Mouse (Mus musculus): Measurements from ENCODE around the gene Psmb9. TPM values are rescaled to one million over a fixed set of nuclear protein-coding genes. Genes with fewer than 3 reads are reported as not detected.

Psmb9 gene
- polyA plus RNA-seq, 1 experiment from 2014 or later: 0.63 TPM

- Histone ChIP-seq H3K27ac (ENCODE audit: low read depth, low read length) (no peak overlapping the region), H3K9me3 (ENCODE audit: control insufficient read depth, low read length) (no peaks in the 10 kb centered on the region), H3K4me3 (ENCODE audit: low read depth, low read length) (no peak overlapping the region), H3K4me2 (ENCODE audit: low read depth, low read length) (no peak overlapping the region), H3K9ac (replicated peaks; ENCODE audit: low read depth, low read length) (no peak overlapping the region), H3K36me3 (ENCODE audit: control insufficient read depth, insufficient read depth, low read length) (no peaks in the 10 kb centered on the region), H3K27me3 (ENCODE audit: control insufficient read depth, insufficient read depth, low read length) (peaks cover 25% of the 10 kb centered on the region), H3K4me1 (ENCODE audit: control insufficient read depth, insufficient read depth, low read length) (0 out of 2 replicates have a peak, but pooled peaks cover 2% of the 10 kb centered on the region)
- no peak for ATAC-seq (ENCODE audit: low read depth)
- WGBS: 86% methylated on average over 4 of the region's 4 CpGs
These were observed 15.3 kb upstream of the Psmb9 start for GRCm38 (mm10) chr17:34202760-34203442.

- Histone ChIP-seq H3K4me1 (ENCODE audit: control insufficient read depth, insufficient read depth, low read length) (0 out of 2 replicates have a peak, but pooled peaks cover 4% of the 10 kb centered on the region), H3K4me2 (ENCODE audit: low read depth, low read length) (no peak overlapping the region), H3K4me3 (ENCODE audit: low read depth, low read length) (no peak overlapping the region), H3K36me3 (ENCODE audit: control insufficient read depth, insufficient read depth, low read length) (no peaks in the 10 kb centered on the region), H3K27ac (ENCODE audit: low read depth, low read length) (no peak overlapping the region), H3K9me3 (ENCODE audit: control insufficient read depth, low read length) (no peaks in the 10 kb centered on the region), H3K27me3 (ENCODE audit: control insufficient read depth, insufficient read depth, low read length) (peaks cover 29% of the 10 kb centered on the region), H3K9ac (replicated peaks; ENCODE audit: low read depth, low read length) (no peak overlapping the region)
- no peak for ATAC-seq (ENCODE audit: low read depth)
- WGBS: 74% methylated on average over 7 of the region's 7 CpGs
These were observed 14.0 kb upstream of the Psmb9 start for GRCm38 (mm10) chr17:34201506-34202055.

GRCm38 (mm10) chr17:34200772-34201505 lies 13.4 kb upstream of the Psmb9 start:
- Histone ChIP-seq H3K9ac (replicated peaks; ENCODE audit: low read depth, low read length) (no peak overlapping the region), H3K4me2 (ENCODE audit: low read depth, low read length) (no peak overlapping the region), H3K9me3 (ENCODE audit: control insufficient read depth, low read length) (no peaks in the 10 kb centered on the region), H3K4me1 (ENCODE audit: control insufficient read depth, insufficient read depth, low read length) (0 out of 2 replicates have a peak, but pooled peaks cover 4% of the 10 kb centered on the region), H3K36me3 (ENCODE audit: control insufficient read depth, insufficient read depth, low read length) (no peaks in the 10 kb centered on the region), H3K4me3 (ENCODE audit: low read depth, low read length) (no peak overlapping the region), H3K27me3 (ENCODE audit: control insufficient read depth, insufficient read depth, low read length) (peaks cover 35% of the 10 kb centered on the region), H3K27ac (ENCODE audit: low read depth, low read length) (no peak overlapping the region)
- WGBS: 85% methylated on average over 16 of the region's 16 CpGs
- ATAC-seq (ENCODE audit: low read depth): no peak

- no peak overlapping the region for H3K4me2 ChIP-seq (ENCODE audit: low read depth, low read length)
- no peaks in the 10 kb centered on the region for H3K36me3 ChIP-seq (ENCODE audit: control insufficient read depth, insufficient read depth, low read length)
- H3K9ac ChIP-seq (replicated peaks; ENCODE audit: low read depth, low read length): no peak overlapping the region
- WGBS: 89% methylated on average over 10 of the region's 10 CpGs
- ATAC-seq (ENCODE audit: low read depth): no peak
- H3K9me3 ChIP-seq (ENCODE audit: control insufficient read depth, low read length): no peaks in the 10 kb centered on the region
- peaks cover 34% of the 10 kb centered on the region for H3K27me3 ChIP-seq (ENCODE audit: control insufficient read depth, insufficient read depth, low read length)
- no peak overlapping the region for H3K4me3 ChIP-seq (ENCODE audit: low read depth, low read length)
- no peak overlapping the region for H3K27ac ChIP-seq (ENCODE audit: low read depth, low read length)
- 0 out of 2 replicates have a peak, but pooled peaks cover 4% of the 10 kb centered on the region for H3K4me1 ChIP-seq (ENCODE audit: control insufficient read depth, insufficient read depth, low read length)
These were observed 12.5 kb upstream of the Psmb9 start for GRCm38 (mm10) chr17:34200047-34200446.

- H3K36me3 ChIP-seq (ENCODE audit: control insufficient read depth, insufficient read depth, low read length): no peaks in the 10 kb centered on the region
- no peaks in the 10 kb centered on the region for H3K9me3 ChIP-seq (ENCODE audit: control insufficient read depth, low read length)
- 0 out of 2 replicates have a peak, but pooled peaks cover 4% of the 10 kb centered on the region for H3K4me1 ChIP-seq (ENCODE audit: control insufficient read depth, insufficient read depth, low read length)
- H3K9ac ChIP-seq (replicated peaks; ENCODE audit: low read depth, low read length): no peak overlapping the region
- ATAC-seq (ENCODE audit: low read depth): no peak
- no peak overlapping the region for H3K27ac ChIP-seq (ENCODE audit: low read depth, low read length)
- peaks cover 36% of the 10 kb centered on the region for H3K27me3 ChIP-seq (ENCODE audit: control insufficient read depth, insufficient read depth, low read length)
- H3K4me2 ChIP-seq (ENCODE audit: low read depth, low read length): no peak overlapping the region
- 62% methylated on average over 12 of the region's 12 CpGs for WGBS
- H3K4me3 ChIP-seq (ENCODE audit: low read depth, low read length): no peak overlapping the region
These were observed 11.6 kb upstream of the Psmb9 start for GRCm38 (mm10) chr17:34199050-34199619.

- Histone ChIP-seq H3K27ac (ENCODE audit: low read depth, low read length) (no peak overlapping the region), H3K9me3 (ENCODE audit: control insufficient read depth, low read length) (no peaks in the 10 kb centered on the region), H3K4me1 (ENCODE audit: control insufficient read depth, insufficient read depth, low read length) (0 out of 2 replicates have a peak, but pooled peaks cover 4% of the 10 kb centered on the region), H3K27me3 (ENCODE audit: control insufficient read depth, insufficient read depth, low read length) (peaks cover 37% of the 10 kb centered on the region), H3K9ac (replicated peaks; ENCODE audit: low read depth, low read length) (no peak overlapping the region), H3K4me2 (ENCODE audit: low read depth, low read length) (peak overlapping the region; percentile 76), H3K4me3 (ENCODE audit: low read depth, low read length) (peak overlapping the region; percentile 36), H3K36me3 (ENCODE audit: control insufficient read depth, insufficient read depth, low read length) (no peaks in the 10 kb centered on the region)
- 10% methylated on average over 11 of the region's 11 CpGs for WGBS
- ATAC-seq (ENCODE audit: low read depth): no peak
These were observed 11.0 kb upstream of the Psmb9 start for GRCm38 (mm10) chr17:34198521-34198912.

GRCm38 (mm10) chr17:34197904-34198520 lies 10.4 kb upstream of the Psmb9 start:
- Histone ChIP-seq H3K4me1 (ENCODE audit: control insufficient read depth, insufficient read depth, low read length) (0 out of 2 replicates have a peak, but pooled peaks cover 4% of the 10 kb centered on the region), H3K9me3 (ENCODE audit: control insufficient read depth, low read length) (no peaks in the 10 kb centered on the region), H3K27ac (ENCODE audit: low read depth, low read length) (no peak overlapping the region), H3K36me3 (ENCODE audit: control insufficient read depth, insufficient read depth, low read length) (no peaks in the 10 kb centered on the region), H3K4me3 (ENCODE audit: low read depth, low read length) (peak overlapping the region; percentile 36), H3K27me3 (ENCODE audit: control insufficient read depth, insufficient read depth, low read length) (peaks cover 39% of the 10 kb centered on the region), H3K9ac (replicated peaks; ENCODE audit: low read depth, low read length) (no peak overlapping the region), H3K4me2 (ENCODE audit: low read depth, low read length) (peak overlapping the region; percentile 76)
- 3% methylated on average over 32 of the region's 32 CpGs for WGBS
- peak; percentile 60; the same call in 1 of the 2 replicates for ATAC-seq (ENCODE audit: low read depth)

GRCm38 (mm10) chr17:34196941-34197894 lies 9.7 kb upstream of the Psmb9 start, which contains the start of gene Psmb8:
Psmb8 (plus strand) TSS chr17:34197721.
- no peaks in the 10 kb centered on the region for H3K9me3 ChIP-seq (ENCODE audit: control insufficient read depth, low read length)
- WGBS: 4% methylated on average over 41 of the region's 41 CpGs
- peak within 1 kb of the TSS; percentile 76 for H3K4me2 ChIP-seq (ENCODE audit: low read depth, low read length)
- H3K36me3 ChIP-seq (ENCODE audit: control insufficient read depth, insufficient read depth, low read length): no peaks in the 10 kb centered on the region
- no peak within 1 kb of the TSS for H3K27ac ChIP-seq (ENCODE audit: low read depth, low read length)
- peak; percentile 91 for ATAC-seq (ENCODE audit: low read depth)
- H3K4me1 ChIP-seq (ENCODE audit: control insufficient read depth, insufficient read depth, low read length): 0 out of 2 replicates have a peak, but pooled peaks cover 4% of the 10 kb centered on the region
- 0 out of 2 replicates have a peak within 1 kb of the TSS, but pooled peaks have one; percentile 21 for H3K9ac ChIP-seq (replicated peaks; ENCODE audit: low read depth, low read length)
- peaks cover 39% of the 10 kb centered on the region for H3K27me3 ChIP-seq (ENCODE audit: control insufficient read depth, insufficient read depth, low read length)
- H3K4me3 ChIP-seq (ENCODE audit: low read depth, low read length): peak within 1 kb of the TSS; percentile 36
